Mouse (Mus musculus) thymus, postnatal 0 days (tissue): Measurements from ENCODE around the gene Coro7. TPM values are rescaled to one million over a fixed set of nuclear protein-coding genes. Genes with fewer than 3 reads are reported as not detected.
"Not testable (repeated sequence)": the region's sequence is repeated elsewhere in the genome, so short reads cannot be mapped to it uniquely, and the experiment has no call there.

Experiments
- DNase-seq: peaks from one replicate; pipeline ENCODE4 v3.0.0-alpha.2; 2015; ENCODE audit warnings: low spot score
- polyA plus RNA-seq: library from polyadenylated mRNA; unstranded; fragments of >200 nt; fragmentation: Nextera tagmentation; extraction: Ambion mirVana; gene quantifications from 2 replicates; pipeline ENCODE4 v1.2.1, GENCODE M21; 2015

Coro7 gene
- 51.9 and 55.0 TPM in 2 replicates for polyA plus RNA-seq

DNA sequence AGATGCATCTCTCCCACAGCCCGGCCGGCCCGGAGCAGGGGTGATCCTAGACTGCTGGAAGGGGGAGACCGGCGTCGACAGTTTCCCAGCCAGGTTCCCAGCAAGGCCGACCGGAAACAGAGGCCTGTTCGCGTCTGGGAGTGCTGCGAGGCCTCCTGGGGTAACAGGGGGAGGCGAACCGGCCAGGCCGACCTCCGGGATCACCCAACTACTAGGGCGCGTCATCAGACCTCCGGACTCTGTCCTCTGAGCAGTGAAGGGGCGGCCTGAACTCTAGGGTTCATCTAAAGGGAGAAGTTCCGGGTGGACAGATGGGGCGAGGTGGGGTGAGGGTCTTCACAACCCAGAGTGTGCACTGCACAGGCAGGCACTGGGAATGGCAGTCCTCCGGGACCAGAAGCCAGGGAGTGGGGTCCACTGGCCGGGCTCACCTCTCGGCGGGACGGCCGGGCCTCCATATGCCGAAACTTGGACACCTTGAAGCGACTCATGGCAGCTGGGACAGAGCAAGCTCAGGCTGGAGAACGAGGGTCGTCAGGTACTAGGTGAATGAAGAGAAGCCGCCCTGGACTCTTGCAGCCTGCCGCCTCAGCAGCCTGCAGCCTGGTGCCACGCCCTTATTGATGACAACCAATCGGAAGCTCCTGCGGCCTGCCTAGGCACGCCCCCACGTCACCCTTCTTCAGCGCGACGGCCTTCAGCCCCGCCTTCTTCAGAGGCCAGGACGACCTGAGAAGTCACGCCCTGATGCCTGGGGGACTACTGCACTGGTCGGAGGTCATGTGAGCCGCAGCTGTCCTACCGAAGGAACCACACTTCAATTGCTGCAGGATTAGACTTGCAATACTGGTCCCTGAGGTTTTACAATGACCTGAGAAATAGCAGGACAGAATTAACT is at the start of gene Coro7:
Coro7 (minus strand) TSS at position 657 of the 898 bp plus-strand sequence.
- peak; percentile 95 for DNase-seq

DNA sequence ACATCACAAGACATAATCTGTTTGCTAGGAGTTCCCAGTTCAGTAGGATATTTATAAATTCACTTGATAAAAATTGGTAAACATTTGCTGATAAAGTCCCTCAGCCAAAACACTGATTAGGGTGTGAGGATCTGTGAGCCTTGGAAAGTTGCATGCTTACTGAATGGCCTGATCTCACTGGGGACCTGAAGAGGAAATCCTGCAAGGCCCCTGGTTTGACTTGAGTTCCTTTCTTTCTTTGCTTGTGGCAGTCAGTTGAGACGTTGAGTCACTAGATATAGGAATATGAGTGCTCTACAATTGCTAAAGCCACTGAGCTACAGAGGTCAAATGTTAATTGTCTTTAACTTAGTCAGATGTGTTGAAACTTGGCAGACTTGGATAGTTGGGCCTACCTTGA is 48.4 kb upstream of the Coro7 start:
- DNase-seq, result no peak

DNA sequence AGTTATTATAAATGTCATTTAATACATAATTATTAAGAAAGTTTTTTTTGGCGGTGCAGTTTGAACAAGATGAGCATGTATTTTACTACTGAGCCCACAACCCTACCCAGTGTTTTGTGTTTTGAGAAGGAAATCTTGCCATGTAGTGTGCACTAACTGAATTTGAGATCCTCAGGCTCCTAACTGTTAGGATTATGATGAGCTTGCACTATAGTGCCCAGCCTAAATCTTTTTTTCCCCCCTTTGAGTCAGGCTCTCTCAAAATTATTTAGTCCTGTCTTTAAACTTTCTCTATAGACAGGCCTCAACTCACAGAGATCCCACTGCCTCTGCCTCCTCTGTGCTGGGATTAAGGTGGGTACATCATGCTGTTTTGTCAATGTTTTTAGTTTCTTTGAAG is 47.9 kb upstream of the Coro7 start:
- DNase-seq, result no peak

DNA sequence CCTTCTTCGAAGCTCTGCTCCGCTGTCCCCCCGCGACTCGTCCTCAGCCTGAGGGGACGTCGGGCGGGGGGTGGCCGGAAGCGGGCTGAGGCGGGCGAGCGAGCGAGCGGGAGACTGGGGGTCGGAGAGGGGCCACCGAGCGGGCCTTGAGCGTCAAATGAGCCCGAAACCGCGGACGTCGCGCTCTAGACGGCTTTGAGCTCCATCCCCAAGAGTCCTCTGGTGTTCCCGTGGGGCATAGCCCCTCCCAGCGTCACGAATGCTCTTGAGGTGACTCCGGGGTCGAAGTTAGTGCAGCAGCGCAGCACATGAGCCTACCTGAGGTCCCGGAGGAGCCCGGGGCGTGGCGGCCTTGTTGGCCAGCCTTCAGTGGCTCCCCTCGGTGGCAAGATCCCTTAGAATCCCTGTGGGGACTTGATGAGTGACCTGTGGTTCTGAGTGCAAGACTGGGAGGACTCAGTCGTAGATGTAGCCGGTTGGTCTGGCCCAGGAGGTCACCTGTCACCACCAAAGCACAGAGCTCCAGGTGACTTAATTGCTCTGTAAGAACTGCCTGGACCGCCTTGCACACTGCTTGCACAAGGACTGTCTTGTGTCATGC is 47.1 kb upstream of the Coro7 start:
- peak; percentile 9 for DNase-seq

DNA sequence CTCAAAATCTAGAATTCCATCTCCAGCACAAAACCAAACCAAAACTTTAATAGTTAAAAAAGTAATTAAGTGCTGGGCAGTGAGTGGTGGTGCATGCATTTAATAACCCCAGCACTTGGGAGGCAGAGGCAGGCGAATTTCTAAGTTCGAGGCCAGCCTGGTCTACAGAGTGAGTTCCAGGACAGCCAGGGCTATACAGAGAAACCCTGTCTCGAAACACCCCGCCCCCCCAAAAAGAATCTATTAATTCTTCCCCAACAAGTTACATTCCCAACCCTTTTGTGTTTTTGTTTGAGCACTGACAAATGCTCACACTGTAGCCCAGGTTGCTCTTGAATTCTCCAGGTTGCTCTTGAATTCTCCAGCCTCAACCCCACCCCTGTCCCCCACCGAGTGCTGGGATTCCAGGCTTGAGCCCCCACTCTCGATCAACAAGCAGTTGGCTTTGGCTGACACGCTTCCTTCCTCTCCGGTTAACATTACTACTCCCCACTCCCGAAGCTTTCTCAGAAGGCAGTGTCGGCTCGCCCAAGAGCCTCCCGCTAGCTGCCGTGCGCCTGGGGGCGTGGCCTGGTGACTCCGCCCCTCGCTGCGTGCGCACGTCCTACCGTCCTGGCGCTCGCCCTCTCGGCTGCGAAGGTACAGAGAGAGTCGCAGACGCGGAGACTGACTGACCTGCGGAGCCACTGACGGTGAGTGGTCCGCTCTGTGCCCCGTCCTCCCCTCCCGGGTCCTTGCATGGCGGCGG is 46.4 kb upstream of the Coro7 start, which contains the start of gene Hmox2:
Hmox2 (plus strand) TSS at position 582 of the 748 bp plus-strand sequence.
- peak; percentile 94 for DNase-seq

DNA sequence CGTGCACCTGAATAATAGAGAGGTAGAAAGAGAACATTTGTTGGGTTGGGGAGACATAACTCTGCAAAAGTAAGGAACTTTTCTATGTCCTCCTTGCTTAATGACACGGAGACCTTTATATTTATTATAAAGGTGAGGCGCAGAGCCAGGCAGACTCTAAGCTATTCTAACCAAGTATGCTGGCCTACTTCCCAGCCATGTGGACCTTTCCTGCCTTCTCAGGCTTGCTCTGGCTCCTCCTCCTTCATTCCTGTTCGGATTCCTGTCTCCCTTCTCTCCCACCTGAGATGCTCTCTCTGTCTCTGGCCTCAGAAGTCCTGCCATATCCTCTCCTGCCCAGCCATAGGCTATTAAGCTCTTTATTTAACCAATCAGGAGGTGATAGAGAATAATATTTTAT is 45.7 kb upstream of the Coro7 start:
- no peak for DNase-seq

DNA sequence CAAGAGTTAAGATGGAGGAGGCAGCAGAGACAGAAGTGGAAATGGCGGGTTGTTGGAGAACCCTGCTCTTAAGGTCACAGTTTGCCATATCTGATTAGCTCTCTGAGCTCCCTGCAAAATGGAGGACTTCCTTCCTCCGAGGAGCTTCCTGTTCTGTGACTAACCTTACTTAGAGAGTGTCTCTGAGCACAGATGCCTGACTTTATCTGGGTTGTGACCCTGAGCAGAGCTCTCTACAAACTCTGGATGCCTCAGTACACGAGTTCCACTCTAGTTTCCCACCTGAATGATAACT is 43.3 kb upstream of the Coro7 start:
- peak; percentile 49 for DNase-seq

DNA sequence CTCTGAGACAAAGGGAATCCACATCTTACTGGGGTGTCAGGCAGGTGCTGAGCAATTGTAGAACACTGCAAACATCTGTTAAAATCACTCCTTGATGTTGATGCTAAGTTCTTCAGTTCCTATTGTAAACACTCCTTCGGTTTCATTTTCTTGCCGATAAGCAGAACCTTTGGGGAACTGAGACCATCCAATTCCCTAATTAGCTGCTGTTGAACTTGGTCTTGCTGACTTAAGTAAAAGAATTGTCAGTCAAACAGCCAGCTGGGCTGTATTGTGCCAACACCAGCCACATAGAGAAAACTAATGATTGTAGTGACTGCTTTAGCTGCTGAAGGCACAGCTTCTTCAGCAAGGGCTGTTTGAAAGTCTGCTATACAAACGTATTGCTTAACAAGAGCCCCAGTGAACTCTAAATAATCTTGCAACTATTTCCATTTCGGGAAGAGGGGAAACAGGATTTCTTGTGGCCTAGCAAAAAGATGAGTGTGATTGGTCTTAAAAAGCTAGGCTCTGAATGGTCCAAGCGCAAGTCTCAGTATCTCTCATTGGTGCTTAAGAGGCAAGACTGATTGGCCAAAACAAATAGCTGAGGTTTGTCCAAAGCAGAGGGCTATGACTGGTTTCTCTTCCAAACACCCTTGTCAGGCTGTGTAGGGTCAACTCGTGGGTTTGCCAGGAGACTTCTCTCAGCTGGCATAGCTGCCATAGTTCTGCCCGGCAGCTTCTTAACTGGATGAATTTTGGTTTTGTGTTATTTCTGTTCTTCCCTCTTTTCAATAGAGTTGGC is 42.7 kb upstream of the Coro7 start:
- DNase-seq, result peak; percentile 64

DNA sequence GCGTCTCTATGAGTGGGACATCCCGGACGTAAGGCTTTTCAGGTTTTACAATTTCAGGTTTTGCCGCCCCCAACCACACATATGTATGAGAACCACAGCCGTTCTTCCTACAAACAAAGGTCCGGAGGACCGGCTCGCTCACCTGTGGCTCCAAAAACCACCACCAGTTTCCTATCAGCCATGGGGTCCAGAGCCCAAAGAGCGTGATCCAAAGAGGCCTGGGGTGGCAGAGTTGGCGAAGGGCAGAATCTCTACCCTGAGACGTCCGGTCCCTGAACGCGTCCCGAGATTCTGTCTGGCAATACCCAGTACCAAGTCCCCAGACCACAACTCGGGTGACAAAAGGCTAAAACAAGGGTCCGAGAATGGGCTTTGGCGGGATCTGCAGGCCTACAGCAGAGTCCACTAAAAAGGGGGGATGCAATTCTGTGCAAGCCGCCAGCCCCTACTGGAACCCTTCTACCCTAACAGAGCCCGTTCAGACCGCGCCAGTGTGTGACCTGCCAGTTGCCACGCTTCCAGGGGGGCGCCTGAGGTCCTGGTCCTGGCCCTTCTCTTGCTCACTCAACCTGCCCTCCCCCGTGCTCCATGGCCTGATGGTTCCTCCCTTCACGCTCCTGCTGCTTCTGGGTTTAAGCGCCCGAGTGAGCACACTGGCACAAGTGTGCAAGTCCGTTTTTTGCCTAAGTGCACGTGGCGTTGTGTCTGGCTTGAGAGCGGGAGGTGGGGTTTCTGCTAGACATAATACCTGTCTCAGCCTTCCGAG is 39.4 kb upstream of the Coro7 start, which contains the start of gene Nmral1:
Nmral1 (minus strand) TSS at position 604 of the 766 bp plus-strand sequence.
- DNase-seq, result peak; percentile 64

DNA sequence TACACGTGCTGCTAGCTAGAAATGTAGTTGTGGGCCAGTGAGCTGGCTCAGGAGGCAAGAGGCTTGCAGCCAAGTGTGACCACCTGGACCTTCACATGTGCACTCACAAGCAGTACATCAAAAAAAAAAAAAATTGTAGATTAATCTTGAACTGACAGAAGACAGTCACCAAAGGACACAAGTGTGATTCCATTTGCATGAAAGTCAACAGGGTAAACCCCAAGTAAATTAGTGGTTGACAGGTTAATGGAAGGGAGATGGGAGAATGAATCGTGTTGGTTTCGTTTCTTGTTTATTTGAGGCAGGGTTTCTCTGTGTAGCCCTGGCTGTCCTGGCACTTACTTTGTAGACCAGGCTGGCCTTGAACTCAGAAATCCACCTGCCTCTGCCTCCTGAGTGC is 38.3 kb upstream of the Coro7 start:
- no peak for DNase-seq

DNA sequence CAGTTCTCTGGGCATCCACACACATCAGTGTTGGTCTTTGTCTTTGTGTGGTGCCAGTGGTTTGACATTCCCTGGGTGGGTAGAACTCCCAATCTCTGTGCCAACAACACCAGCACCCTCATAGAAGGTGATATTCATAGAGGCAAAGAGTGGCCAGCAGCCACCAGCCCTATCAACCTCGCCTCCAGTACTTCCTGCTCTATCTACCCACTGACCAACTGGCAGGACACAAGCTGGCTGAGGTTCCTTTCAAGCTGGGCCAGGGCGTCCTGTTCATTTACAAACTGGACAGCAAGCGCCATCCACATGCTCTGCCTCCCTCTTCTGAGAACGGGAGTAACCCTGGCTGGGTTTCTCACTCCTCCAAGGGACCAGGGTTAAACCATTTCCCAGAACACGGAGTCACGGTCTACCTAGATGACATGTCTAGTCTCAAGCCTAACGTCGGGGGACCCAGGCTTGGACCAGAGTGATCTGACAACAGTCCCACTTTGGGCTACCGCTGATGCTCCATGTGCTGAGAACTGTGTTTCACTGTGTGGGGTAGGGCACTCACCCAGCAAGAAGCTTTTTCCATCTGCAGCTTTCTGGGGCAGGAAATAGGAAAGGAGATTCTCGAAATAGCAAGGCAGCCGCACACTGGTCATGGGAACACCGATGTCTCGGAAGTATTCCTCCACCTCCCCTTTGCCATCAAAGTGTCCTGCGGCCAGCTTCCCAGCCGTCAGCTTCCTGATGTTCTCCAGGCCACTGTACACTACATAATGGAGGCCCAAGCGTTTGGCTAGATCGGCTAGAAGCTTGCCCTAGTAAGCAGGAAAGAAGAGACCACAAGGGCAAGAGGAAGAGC is 34.5 kb upstream of the Coro7 start:
- no peak for DNase-seq

DNA sequence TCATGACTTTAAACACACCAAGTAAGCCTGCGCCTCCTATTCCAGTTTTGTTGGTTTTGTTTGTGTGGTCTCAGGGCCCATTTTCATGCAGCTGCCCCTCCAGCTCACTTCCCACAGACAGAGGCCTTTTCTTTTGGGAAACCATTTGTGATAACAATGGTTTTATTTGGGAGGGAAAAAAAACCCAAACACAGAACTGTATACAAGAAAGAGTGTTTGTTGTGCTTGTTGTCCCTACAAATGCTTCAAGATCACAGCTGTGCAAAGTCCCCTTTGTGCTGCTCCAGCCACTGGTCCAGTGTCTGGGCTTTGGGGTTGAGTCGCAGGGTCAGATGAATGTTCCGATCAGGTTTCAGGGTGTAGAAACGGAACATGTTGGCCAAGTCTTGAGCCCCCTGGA is 31.6 kb upstream of the Coro7 start:
- DNase-seq, result no peak

DNA sequence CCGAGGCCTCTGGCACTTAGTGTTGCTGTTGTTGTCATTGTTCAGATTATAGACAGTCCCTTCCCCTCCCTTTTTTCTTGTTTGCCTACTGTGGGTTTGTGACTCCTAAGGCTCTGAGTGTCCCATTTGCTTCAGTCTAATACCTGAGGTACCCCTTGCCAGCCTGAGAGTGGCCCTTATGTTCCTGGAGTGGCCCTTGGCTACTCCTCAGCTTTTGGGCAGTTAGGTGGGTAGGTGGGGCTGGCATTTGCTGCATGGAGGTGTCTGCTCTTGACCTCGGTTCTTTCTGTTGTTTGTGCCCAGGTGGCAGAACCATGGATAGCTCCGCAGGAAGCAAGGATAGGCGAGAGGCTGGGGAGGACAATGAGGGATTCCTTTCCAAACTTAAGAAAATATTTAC is 26.0 kb upstream of the Coro7 start:
- no peak for DNase-seq

DNA sequence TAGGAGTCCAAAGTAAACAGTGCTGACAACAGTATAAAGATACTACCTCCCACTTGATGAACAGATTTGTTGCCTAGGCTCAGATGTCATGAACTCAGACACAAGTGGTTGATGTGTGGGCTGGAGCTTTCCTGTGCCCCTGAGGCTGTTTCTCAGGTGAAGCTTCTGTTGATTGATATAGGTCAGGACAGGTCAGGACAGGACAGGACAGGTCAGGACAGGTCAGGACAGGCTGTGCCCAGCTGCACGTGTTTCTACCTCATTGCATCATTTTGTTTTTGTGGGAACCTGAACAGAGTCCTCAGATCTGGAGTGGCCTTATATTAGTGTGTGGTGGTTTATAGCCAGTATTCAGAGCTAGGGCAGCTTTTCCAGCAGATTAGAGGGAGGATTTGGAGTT is 23.1 kb upstream of the Coro7 start:
- no peak for DNase-seq

DNA sequence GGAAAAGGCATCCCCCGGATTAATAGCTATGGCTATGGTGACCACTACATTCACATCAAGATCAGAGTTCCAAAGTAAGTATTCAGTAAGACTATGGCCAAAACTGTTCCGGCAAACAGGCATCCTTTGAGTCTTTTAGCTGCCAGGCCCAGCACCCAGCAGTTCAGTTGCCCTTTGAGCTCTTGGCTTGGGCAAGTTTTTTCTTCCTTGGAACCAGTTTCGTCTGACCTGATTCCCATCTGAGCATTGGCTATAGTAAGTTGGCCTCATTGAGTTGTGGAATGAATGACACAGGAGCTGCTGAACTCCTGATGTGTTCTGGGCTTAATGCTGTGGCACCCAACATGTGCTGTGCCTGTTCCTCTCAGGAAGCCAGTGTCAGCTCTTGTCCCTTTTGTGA is 21.6 kb upstream of the Coro7 start:
- DNase-seq, result no peak

DNA sequence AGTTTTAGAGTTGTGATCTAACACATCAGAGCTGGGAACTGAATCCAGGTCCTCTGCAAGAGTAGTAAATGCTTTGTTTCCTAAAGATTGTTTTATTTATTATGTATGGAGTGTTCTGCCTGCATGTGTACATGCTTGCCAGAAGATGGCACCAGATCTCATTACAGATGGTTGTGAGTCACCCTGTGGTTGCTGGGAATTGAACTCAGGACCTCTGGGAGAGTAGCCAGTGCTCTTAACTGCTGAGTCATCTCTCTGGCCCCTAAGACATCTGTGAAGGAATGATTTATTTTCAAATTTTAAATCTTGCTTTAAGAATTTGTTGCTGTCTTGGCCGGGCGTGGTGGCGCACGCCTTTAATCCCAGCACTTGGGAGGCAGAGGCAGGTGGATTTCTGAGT is 9.8 kb upstream of the Coro7 start:
- not testable (repeated sequence) for DNase-seq

DNA sequence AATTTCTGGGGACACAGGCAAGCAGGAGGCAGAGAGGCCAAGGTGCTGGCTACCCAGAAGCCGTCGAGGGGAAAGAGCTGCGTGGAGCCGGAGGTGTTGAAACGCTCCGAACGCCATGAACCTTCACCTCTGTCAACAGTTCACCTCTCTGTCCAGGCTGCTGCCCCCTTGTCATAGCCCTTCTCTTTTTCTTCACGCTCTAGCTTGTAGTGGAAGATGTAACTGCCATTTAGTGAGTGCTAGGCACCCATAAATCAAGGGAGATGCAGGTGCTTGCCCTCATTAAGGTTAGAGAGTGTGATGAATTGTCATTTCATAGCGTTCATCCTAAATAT is 4.8 kb upstream of the Coro7 start:
- no peak for DNase-seq

DNA sequence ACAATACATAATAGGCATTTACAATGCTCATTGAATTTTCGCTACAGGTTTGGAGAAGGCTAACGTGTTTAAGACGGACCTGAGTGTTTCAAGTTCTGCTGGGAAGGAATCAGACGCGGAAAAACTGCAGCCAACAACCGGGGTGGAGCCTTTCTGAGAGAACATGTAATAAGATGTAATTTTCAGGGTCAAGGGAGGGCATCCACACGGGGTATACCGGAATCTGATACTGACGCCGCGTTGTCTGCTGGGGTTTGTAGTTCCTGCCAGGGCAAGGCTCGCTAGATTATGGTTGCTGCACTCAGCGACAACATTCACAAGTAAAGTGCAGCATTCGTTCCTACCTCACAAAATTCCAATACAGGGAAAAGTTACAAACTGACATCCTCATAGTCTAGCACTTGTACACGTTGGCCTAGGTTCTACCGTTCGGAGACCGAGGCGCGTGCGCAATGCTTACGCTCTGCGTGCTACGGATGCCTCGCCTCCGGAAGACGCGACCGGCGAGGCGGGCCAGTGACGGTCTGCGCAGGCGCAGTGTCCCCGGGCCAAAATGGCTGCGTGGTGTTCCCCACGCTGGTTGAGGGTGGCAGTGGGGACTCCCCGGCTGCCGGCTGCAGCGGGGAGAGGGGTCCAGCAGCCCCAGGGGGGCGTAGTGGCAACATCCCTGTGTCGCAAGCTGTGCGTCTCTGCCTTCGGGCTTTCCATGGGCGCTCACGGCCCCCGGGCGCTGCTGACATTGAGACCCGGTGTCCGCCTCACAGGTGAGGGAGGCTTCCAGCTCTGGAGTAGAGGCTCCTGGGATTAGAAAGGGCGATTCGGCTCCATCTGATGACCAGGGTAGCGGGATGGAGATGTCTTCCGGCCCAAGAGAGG is 4.2 kb upstream of the Coro7 start:
- DNase-seq, result peak; percentile 97

DNA sequence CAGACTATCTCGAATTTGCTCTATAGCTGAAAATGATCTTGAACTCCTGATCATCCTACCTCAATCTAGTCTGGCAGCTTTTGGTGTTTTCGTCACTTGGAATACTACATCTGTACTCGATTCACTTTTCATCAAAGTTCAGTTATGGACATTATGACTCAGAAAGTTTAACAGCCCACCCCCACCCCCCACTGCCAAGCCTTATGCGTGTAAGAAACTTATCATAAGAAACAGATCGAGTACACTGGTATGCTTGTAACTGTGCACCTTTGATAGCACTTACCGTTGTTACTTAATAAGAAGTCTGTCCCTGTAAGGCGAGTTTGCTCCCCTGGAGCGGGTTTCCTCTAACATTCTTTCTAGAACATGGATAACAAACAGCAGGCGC is 3.6 kb upstream of the Coro7 start:
- no peak for DNase-seq
